Mouse (Mus musculus) layer of hippocampus, adult 2 months (tissue): ENCODE data around the gene Pald1. TPM values are rescaled to one million over a fixed set of nuclear protein-coding genes. Genes with fewer than 3 reads are reported as not detected.

Experiments
- DNase-seq, 2 experiments: peaks; one replicate each; pipeline ENCODE4 v3.0.0; 2022; ENCODE audit warnings: low spot score in 2 of 2
- H3K27ac ChIP-seq: fragments of 200-600 bp; 2 replicates; pipeline ENCODE4 v1.8.1; 2022
- H3K4me3 ChIP-seq: fragments of 200-600 bp; 2 replicates; pipeline ENCODE4 v1.8.1; 2022; ENCODE audit warnings: mild to moderate bottlenecking
- CTCF ChIP-seq: fragments of 200-600 bp; conservative IDR thresholded peaks from 2 replicates; pipeline ENCODE4 v1.8.1; 2022; ENCODE audit warnings: antibody characterized with exemption, mild to moderate bottlenecking, moderate library complexity
- total RNA-seq, 2 experiments: library from RNA; stranded (reverse); gene quantifications; 2 replicates each; pipeline ENCODE4 v1.2.3; 2021

The Pald1 gene
- total RNA-seq, 2 experiments from 2014 or later: 15.2 to 16.3 TPM

GRCm38 (mm10) chr10:61394476-61395136, 11.3 kb upstream of the Pald1 start:
- TF ChIP-seq CTCF: no peak
- Histone ChIP-seq H3K27ac (no peak overlapping the region), H3K4me3 (no peak overlapping the region)
- no peak for DNase-seq

- no peak overlapping the region for H3K4me3 ChIP-seq
- TF ChIP-seq CTCF: no peak
- DNase-seq: no peak
- no peak overlapping the region for H3K27ac ChIP-seq
Measured at GRCm38 (mm10) chr10:61392584-61392983, 9.3 kb upstream of the Pald1 start.

GRCm38 (mm10) chr10:61390148-61390547, 6.8 kb upstream of the Pald1 start:
- no peak for TF ChIP-seq CTCF
- Histone ChIP-seq H3K4me3 (no peak overlapping the region), H3K27ac (no peak overlapping the region)
- DNase-seq: no peak

DNA sequence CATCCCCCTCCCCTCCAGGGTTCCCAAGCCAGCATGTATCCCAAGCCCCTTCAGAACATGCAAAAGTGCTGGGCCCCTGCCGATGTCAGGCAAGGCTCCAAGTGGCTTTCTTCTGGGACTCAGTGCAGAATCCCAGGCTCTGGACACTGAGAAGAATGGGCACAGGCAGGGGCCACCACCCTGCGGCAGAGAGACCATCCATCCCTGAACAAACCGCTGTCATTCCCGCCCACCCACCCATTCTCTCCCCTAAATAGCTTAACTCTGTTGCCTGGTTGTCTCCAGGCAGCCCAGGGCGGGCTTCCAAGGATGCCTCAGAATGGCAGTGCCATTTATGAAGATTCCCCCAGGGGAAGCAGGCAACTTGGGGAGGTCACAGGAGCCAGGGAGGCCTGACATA, 5.7 kb upstream of the Pald1 start:
- no peak for DNase-seq
- no peak for TF ChIP-seq CTCF
- Histone ChIP-seq H3K4me3 (0 out of 2 replicates have a peak overlapping the region, but pooled peaks have one; percentile 4), H3K27ac (peak overlapping the region; percentile 55; the same call in 1 of the 2 replicates)

GRCm38 (mm10) chr10:61386284-61386683, 3.0 kb upstream of the Pald1 start:
- Histone ChIP-seq H3K27ac (no peak overlapping the region), H3K4me3 (no peak overlapping the region)
- DNase-seq: no peak
- no peak for TF ChIP-seq CTCF

DNA sequence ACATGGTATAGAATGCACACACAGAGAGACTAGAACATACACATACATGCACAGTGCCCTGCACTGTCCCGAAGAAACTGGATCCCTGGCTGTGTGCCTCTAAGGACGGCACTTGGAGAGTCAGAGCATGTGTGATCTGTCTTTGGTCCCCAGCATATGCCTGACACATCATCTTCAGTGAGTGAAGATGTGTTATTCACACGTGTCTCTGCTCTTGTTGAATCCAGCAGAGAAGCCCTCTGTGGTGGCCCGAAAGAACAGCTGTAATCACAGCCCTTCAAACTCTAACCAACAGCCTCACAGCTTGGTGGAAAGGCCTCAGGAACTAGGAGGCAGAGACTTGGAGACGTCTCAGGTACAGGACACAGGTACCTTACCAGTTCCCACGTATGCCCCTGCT, 1.8 kb upstream of the Pald1 start:
- Histone ChIP-seq H3K4me3 (no peak overlapping the region), H3K27ac (no peak overlapping the region)
- no peak for DNase-seq
- TF ChIP-seq CTCF: no peak

GRCm38 (mm10) chr10:61383715-61384047, 351 bp upstream of the Pald1 start:
- TF ChIP-seq CTCF: no peak
- no peak for DNase-seq
- Histone ChIP-seq H3K4me3 (peak overlapping the region; percentile 86), H3K27ac (peak overlapping the region; percentile 89)

DNA sequence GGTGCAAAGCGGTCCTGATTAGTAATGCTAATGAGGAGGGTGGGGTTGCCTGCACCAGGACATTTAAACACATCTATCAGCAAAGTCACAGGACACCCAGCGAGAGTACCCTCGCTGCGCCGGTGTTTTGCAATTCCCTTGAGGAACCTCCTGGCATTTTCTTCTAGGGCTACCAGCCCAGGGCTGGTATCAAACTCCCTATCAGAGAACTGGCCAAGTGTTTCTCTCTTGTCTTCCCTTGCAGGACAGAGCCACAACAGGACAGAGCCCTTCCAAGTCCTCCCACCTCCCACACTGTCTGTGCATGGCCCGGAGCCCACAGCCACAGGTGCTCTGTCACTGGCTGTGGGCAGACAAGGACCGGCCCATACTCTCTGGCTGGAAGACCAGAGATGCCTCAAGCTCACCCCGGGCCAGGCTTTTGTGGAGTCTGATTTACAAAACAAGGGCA, 1.0 kb downstream of the Pald1 start:
- no peak for DNase-seq
- TF ChIP-seq CTCF: no peak
- H3K27ac ChIP-seq: peak overlapping the region; percentile 89
- peak overlapping the region; percentile 86 for H3K4me3 ChIP-seq

GRCm38 (mm10) chr10:61381823-61382222, 1.5 kb downstream of the Pald1 start:
- DNase-seq: no peak
- Histone ChIP-seq H3K4me3 (peak overlapping the region; percentile 86), H3K27ac (peak overlapping the region; percentile 89; the same call in 1 of the 2 replicates)
- no peak for TF ChIP-seq CTCF

DNA sequence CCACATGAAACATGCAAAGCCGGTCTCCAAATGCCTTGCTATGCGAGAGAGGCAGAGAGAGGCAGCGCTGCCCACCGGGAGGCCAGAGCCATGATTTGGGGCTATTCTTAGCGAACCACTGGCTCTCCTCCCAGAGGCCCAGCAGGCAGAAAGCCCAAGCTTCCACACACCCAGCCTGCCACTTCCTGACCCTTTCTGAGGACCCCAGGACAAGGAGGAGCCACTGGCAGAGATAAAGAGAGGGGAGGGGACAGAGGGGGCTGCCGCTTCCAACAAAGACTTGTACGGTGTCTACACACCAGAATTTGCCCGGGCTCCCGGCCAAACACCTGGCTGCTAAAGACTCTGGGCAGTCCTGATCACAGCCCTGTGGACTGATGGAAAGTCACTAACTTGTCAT, 3.1 kb downstream of the Pald1 start:
- Histone ChIP-seq H3K4me3 (peak overlapping the region; percentile 86), H3K27ac (peak overlapping the region; percentile 89)

DNA sequence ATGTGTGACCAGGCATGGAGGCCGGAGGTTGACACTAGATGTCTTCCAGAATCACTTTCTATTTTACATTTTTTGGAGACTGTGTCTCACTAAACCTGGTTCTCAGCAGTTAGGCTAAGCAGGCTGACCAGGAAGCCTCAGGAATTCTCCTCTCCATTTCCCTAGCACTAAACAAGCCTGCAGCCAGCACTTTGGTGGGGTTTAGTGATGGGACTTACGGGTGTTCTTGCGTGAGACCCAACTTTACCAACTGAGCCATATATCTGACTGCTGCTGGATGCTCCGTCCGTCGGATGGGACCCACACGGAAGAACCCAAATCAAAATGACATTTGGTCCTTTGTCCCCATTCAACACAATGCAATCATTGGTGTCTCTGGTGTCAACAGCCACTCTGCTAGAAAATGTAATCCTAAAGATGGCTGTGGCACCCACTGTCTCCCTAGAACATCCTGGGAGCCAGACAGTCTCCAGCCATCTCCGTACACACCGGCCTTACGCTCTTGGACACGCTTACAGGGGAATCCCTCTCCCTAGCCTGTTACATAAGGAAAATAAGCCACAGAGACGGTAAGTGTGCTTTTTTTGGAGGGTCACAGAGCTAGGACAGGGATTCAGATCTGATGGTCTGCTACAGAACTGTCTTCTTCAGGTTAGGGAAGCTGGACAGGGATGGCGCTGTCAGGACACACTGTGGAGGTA, 3.8 kb downstream of the Pald1 start:
- Histone ChIP-seq H3K4me3 (no peak overlapping the region; the same call in 1 of the 2 replicates), H3K27ac (peak overlapping the region; percentile 89; the same call in 1 of the 2 replicates)
- DNase-seq: no peak
- TF ChIP-seq CTCF: no peak

More for the DNA sequence above, 3.1 kb downstream of the Pald1 start:
- no peak for DNase-seq
- no peak for TF ChIP-seq CTCF

DNA sequence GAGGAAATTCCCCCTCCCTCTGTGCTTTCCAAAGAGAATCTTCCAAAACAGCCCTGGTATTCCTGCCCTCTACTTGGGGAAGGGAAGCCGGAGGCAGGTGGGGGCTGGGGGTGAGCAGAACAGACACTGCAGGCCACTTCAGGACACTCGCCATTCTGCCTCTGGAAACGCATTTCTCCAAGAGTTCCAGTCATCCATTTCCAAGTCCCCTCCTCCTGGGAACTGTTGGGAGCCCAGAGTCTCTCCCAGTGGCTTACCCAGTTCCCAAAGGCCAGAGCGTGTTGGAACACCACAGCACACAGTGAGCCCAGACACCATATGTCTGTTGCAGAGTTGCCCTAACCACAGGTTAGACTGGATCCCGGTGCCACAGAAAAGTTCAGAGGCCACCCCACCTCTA, 4.6 kb downstream of the Pald1 start:
- H3K4me3 ChIP-seq: no peak overlapping the region
- no peak for DNase-seq
- TF ChIP-seq CTCF: no peak
- H3K27ac ChIP-seq: no peak overlapping the region

DNA sequence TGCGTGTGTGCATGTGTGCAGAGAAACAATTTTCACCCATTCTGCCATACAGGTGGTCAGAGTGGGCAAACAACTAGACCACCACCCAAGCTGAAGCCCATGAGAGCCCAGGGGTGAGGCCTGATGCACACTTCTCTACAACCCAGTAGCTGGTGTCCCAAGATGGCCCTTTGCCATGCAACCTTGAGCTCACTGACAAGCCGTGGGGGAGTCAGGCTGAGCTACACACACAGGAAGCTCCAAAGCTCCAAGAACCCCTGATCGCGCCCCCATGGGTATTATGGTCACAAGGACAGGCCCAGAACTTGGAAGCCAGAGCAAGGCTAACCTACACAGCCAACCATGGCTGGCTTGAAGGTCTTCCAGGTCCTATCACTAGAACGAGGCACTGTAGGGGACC, 5.3 kb downstream of the Pald1 start:
- TF ChIP-seq CTCF: no peak
- DNase-seq: no peak
- Histone ChIP-seq H3K4me3 (no peak overlapping the region), H3K27ac (no peak overlapping the region)
